17 mouse cellular contexts compared by ENCODE assay signal in the genomic region with DNA sequence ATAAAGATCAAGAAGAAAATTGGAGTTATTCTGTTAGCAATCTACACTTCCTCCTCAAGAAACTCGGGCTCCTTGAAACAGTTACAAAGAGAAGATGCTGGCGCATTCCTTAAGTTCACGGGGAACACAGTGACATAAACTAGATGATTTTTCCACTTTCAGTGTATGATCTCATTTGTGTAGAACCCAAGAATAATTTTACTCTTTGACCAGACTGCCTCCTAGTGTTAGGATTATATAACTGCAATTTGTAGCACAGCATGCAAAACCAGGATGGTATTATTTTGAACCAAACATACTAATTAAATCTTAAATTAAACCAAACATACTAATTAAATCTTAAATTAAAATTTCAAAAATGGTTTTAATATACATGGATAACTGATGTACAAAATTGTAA. TPM values are rescaled to one million over a fixed set of nuclear protein-coding genes. Genes with fewer than 3 reads are reported as not detected.
A peak's percentile ranks its signal among the peaks of the same experiment; 100 is the strongest.
DNase-seq lines count a peak whose midpoint lies in the region; ATAC-seq and TF ChIP-seq lines count a peak whose summit lies in the region.
"Had no signal": no experiment of that assay in that cellular context is flagged by ENCODE, and none has a peak within 500 bp of the region (broad histone marks: within the 10 kb centered on the region; RNA-seq: fewer than 3 reads in every experiment).

No protein-coding gene starts in this region.

- peak; percentile 58 for TF ChIP-seq CTCF in gastrocnemius, adult 2 months (IDR thresholded peaks at IDR 0.05)
- peak; percentile 51 for TF ChIP-seq CTCF in lung, embryonic 14.5 days (IDR thresholded peaks at IDR 0.05; ENCODE audit: low read depth)
- no peak for TF ChIP-seq CTCF in brain, embryonic 14.5 days (IDR thresholded peaks at IDR 0.05; ENCODE audit: borderline replicate concordance, extremely low read depth, insufficient read depth, insufficient read length)

- no peak for ATAC-seq in lung, embryonic 14.5 days (ENCODE audit: insufficient read depth)
- ATAC-seq: forebrain, embryonic 15.5 days; intestine, embryonic 16.5 days had no signal

- TF ChIP-seq POLR2A in brain, embryonic 14.5 days (IDR thresholded peaks at IDR 0.05; ENCODE audit: borderline replicate concordance, extremely low read depth, insufficient read depth, insufficient read length, poor library complexity, severe bottlenecking), result no peak

- intact Hi-C loops in gastrocnemius, adult 2 months (cut with DNase I), result no loop called here

- H3K4me1 ChIP-seq in lung, embryonic 14.5 days (ENCODE audit: insufficient read depth), result no peaks in the 10 kb centered on the region
- H3K4me1 ChIP-seq: forebrain, embryonic 15.5 days had no signal

- H3K9me3 ChIP-seq in lung, embryonic 14.5 days (ENCODE audit: low read depth, low read length), result no peaks in the 10 kb centered on the region
- H3K9me3 ChIP-seq: forebrain, embryonic 15.5 days had no signal

- no peak overlapping the region for H3K4me3 ChIP-seq in gastrocnemius, adult 2 months
- H3K4me3 ChIP-seq in lung, embryonic 14.5 days (ENCODE audit: low read depth, low read length), result no peak overlapping the region
- H3K4me3 ChIP-seq: forebrain, embryonic 15.5 days had no signal

- no peak overlapping the region for H3K27ac ChIP-seq in gastrocnemius, adult 2 months
- H3K27ac ChIP-seq in lung, embryonic 14.5 days (ENCODE audit: low read depth), result no peak overlapping the region
- H3K27ac ChIP-seq: forebrain, embryonic 15.5 days had no signal

- DNase-seq in gastrocnemius, adult 2 months, result no peak
- no peak for DNase-seq in gastrocnemius, postnatal 4 days (ENCODE audit: low spot score in 2 of 2)
- DNase-seq in lung, embryonic 14.5 days, result peak; percentile 47
- no peak for DNase-seq in lung, postnatal 14 days
- DNase-seq in brain, embryonic 14.5 days (ENCODE audit: low read depth), result peak; percentile 14
- peak; percentile 31 for DNase-seq in retina, postnatal 1 day
- DNase-seq in spleen, adult 18-20 months, result no peak
- DNase-seq in heart, adult 9 months (ENCODE audit: low spot score in 2 of 2), result no peak
- DNase-seq: adrenal gland, postnatal 25 days; cerebellum, postnatal 10 days; heart, adult 18-20 months; right cerebral cortex, postnatal 25 days; thymus, adult 18-20 months had no signal

- 77% methylated on average over 3 of the region's 3 CpGs for WGBS in lung, embryonic 14.5 days

- H3K36me3 ChIP-seq in lung, embryonic 14.5 days (ENCODE audit: insufficient read depth), result peaks cover 22% of the 10 kb centered on the region

- H3K9ac ChIP-seq in lung, embryonic 14.5 days, result no peak overlapping the region
- H3K9ac ChIP-seq: forebrain, embryonic 15.5 days had no signal

- H3K27me3 ChIP-seq in lung, embryonic 14.5 days (ENCODE audit: insufficient read depth, low read length), result no peaks in the 10 kb centered on the region
- H3K27me3 ChIP-seq: forebrain, embryonic 15.5 days had no signal

- no peak overlapping the region for H3K4me2 ChIP-seq in lung, embryonic 14.5 days
- H3K4me2 ChIP-seq: forebrain, embryonic 15.5 days had no signal

RNA-seq across cellular contexts. Expression of a gene that starts 19.7 kb away (rescaled TPM):
- total RNA-seq in gastrocnemius, adult 2 months (2021), result 100 to 1,000 TPM; 102 to 106 TPM
- total RNA-seq in gastrocnemius, postnatal 4 days (2021), result 100 to 1,000 TPM; 124 to 130 TPM
- polyA plus RNA-seq in lung, embryonic 14.5 days (2014; fragmentation: Nextera tagmentation; extraction: Ambion mirVana), result 159 and 173 TPM in 2 replicates
- polyA plus RNA-seq in brain, embryonic 14.5 days (2012; rRNA removed), result 72.1 and 111 TPM in 2 replicates

RNA-seq across cellular contexts. Expression of a gene that starts 20.0 kb away (rescaled TPM):
- total RNA-seq in gastrocnemius, adult 2 months (2021), result 10 to 100 TPM; 20.6 to 24.3 TPM
- total RNA-seq in gastrocnemius, postnatal 4 days (2021), result 10 to 100 TPM; 26.0 to 26.5 TPM
- 36.2 and 40.0 TPM in 2 replicates for polyA plus RNA-seq in lung, embryonic 14.5 days (2014; fragmentation: Nextera tagmentation; extraction: Ambion mirVana)
- 19.0 and 21.0 TPM in 2 replicates for polyA plus RNA-seq in brain, embryonic 14.5 days (2012; rRNA removed)

RNA-seq across cellular contexts. Expression of a gene that starts 53.7 kb away (rescaled TPM):
- total RNA-seq in gastrocnemius, adult 2 months (2021), result under 1 TPM in 1 of 2 experiments, not detected in 1; 0.20 TPM
- total RNA-seq in gastrocnemius, postnatal 4 days (2021), result under 1 TPM; 0.21 to 0.64 TPM
- polyA plus RNA-seq in lung, embryonic 14.5 days (2014; fragmentation: Nextera tagmentation; extraction: Ambion mirVana), result not detected in 2 replicates
- polyA plus RNA-seq in brain, embryonic 14.5 days (2012; rRNA removed), result not detected in 2 replicates
- total RNA-seq: adrenal gland, postnatal 25 days; heart, adult 18-20 months; layer of hippocampus, postnatal 25 days had no signal
- polyA plus RNA-seq: forebrain, embryonic 15.5 days; intestine, embryonic 16.5 days; lung, embryonic 16.5 days had no signal

Comparison
In these comparisons a context has a peak if more than half of its experiments do, and no peak if none do; other contexts are left out.
1. DNase-seq: peak in lung, embryonic 14.5 days (single experiment), brain, embryonic 14.5 days (single experiment) and retina, postnatal 1 day (single experiment); none in gastrocnemius, adult 2 months (single experiment), gastrocnemius, postnatal 4 days (0 of 2), lung, postnatal 14 days (single experiment), spleen, adult 18-20 months (0 of 2) and heart, adult 9 months (0 of 2).